Mouse (Mus musculus) cerebellum, adult 9-11 months (tissue): ENCODE measurements around the gene Rela.
A peak's percentile ranks its signal among the peaks of the same experiment; 100 is the strongest.

ENCODE experiments used
- DNase-seq: peaks from one replicate; pipeline ENCODE4 v3.0.0; 2022

The Rela gene

DNA sequence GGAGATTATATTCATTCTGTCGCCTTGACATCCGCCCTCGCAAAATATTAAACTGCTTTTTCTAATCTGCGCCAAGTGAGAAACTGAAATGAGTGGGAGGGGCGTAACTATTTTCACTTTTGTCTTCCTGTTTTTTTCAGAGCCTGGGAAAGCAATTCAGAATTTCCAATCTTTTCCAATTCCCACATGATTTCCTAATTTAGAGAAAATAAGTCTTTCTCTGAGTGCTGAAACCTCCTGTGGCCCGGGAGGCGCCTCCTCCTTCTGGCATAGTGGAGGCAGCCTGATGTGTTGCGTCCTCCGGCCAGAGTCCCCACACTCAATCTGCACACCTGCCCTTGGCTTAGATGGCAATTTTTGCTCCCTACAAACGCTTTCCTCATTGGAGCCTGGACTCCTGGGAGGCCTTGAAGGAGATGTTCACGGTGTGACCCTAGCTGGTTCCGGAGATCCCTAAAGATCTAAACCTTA lies 677 bp upstream of the Rela start:
- DNase-seq: no peak

DNA sequence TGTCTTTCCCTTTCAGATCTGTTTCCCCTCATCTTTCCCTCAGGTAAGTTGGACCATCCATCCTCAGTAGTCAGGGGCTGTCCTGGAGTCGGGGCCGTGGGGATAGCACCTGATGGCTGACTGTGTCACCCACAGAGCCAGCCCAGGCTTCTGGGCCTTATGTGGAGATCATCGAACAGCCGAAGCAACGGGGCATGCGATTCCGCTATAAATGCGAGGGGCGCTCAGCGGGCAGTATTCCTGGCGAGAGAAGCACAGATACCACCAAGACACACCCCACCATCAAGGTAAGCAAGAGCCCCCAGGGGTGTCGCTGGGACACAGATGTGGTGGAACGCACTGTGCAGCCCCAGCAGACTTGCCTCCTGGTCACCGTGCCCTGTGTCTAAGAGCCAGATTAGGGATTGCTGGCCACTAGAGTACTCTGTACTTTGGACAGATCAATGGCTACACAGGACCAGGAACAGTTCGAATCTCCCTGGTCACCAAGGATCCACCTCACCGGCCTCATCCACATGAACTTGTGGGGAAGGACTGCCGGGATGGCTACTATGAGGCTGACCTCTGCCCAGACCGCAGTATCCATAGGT lies 1.2 kb downstream of the Rela start:
- DNase-seq: no peak

DNA sequence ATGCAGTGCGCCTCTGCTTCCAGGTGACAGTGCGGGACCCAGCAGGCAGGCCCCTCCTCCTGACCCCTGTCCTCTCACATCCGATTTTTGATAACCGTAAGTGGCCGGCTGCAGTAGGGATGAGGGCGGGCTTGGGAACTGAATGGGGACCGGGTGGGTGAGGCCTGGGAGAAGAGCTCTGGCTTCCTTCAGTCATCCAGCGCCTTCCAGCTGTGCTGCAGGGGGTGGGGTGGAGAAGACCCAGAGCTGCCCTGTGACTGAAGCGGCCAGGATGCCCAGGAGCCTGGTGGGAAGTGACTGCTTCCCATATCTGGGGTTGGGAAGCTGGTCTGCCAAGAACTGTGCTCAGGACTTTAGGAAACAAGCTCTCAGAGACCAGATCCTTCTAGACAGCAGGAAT lies 3.1 kb downstream of the Rela start:
- no peak for DNase-seq

DNA sequence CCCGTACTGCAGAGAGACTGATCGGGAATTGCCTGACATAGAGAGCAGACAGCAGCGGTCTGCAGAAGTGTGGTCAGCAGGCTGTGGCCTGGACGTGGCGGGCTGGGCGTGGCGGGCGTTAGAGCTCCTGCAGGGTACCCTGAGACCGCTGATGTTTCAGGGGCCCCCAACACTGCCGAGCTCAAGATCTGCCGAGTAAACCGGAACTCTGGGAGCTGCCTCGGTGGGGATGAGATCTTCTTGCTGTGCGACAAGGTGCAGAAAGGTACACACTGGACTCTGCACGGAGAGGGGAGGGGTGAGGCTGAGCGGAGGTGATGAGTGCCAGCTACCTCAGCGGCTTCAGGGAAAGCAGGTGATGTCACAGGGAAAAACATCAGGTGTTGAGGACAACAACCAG lies 3.7 kb downstream of the Rela start:
- DNase-seq: no peak

DNA sequence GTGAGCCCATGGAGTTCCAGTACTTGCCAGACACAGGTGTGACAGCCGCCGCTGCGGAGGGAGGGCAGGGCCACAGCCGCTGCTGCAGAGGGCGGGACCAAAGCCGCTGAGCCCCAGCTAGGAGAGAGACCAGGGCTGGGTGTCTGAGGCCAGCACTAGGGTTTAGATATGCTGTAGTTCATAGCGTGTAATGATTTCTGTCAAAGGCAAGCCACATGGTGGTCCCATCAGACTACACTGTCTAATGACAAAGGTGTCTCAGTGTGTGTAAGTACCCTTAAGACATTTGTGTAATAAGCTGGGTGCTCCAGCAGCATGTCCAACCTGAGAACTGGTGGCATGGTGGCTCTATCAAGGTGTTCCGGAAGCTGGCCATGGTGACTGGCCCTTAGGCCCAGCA lies 4.4 kb downstream of the Rela start:
- no peak for DNase-seq

DNA sequence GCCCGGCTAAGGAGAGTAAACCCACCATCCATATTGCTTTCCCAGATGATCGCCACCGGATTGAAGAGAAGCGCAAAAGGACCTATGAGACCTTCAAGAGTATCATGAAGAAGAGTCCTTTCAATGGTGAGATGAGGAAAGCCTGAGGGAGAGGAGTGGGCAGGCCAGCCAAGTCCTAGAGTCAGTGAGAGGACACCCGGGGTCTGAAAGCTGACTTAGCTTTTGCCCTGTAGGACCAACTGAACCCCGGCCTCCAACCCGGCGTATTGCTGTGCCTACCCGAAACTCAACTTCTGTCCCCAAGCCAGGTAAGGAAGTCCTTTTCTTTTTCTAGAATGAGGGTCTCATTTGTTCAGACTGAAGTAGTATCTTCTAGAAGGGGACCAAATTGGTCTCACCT lies 8.0 kb downstream of the Rela start:
- no peak for DNase-seq

DNA sequence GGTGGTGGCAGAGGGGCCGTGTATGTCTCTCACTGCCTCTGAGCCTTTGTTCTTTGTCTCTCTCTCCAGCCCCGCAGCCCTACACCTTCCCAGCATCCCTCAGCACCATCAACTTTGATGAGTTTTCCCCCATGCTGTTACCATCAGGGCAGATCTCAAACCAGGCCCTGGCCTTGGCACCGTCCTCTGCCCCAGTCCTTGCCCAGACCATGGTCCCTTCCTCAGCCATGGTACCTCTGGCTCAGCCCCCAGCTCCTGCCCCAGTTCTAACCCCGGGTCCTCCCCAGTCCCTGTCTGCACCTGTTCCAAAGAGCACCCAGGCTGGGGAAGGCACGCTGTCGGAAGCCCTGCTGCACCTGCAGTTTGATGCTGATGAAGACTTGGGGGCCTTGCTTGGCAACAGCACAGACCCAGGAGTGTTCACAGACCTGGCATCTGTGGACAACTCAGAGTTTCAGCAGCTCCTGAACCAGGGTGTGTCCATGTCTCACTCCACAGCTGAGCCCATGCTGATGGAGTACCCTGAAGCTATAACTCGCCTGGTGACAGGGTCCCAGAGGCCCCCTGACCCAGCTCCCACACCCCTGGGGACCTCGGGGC lies 9.5 kb downstream of the Rela start:
- DNase-seq: no peak

DNA sequence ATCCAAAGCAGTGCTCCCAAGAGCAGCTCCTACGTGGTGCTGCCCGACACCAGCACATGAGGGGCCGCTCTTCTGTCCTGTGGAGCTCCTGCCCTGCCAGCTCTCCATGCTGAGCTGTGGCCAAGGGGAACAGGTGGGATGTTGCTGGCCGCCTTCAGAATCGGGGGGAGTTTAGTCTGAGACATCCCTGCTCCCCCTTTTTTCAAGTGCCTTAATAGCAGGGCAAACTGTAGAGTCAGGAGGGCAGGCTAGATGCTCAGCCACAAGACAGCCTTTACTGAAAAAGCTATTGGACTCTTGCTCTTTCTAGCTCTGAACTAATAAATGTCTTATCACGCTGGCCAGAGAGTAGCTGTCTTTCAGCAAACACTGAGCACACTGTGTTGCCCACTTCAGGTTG lies 10.5 kb downstream of the Rela start:
- no peak for DNase-seq

DNA sequence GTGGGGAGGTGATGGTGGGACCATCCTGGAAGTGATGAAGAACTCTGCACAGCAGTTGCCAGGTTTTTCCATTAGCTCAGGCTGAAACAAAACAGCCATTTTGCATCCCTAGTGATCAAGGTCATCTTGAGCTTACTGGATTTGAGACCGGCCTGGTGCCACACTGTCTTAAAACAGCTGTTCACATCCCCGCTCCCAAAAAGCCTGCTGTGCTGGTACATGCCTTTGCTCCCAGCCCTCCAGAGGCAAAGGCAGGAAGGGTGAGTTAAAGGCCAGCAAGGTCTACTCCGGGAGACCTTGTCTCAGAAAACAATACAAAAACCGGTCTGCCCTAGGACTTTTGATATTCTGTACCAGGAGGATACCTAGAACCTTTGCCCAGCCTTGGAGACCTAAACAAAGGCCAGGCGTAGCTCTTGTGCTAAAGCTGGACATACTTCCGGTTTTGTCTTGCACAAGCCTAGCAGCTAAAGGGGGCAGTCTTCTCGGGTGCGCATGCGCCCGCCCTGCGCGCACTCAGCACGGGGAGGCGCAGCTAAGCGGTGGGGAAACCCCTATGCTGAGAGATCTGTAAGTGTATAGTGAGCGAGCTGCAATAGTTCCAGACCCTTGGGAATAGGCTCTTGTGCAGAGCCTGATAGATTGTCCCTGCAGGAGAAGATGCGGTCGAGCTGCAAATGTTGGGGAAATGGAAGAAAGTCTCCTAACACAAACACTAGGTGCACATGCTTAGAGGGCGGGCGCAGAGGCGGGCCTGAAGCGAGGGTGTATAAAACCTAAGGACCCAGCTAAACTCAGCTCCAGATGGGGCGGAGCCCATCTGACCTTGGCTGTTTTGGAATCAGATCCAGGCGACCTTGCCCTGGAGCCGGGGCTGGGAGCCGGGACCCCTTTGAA lies 11.4 kb downstream of the Rela start:
- peak; percentile 74 for DNase-seq

DNA sequence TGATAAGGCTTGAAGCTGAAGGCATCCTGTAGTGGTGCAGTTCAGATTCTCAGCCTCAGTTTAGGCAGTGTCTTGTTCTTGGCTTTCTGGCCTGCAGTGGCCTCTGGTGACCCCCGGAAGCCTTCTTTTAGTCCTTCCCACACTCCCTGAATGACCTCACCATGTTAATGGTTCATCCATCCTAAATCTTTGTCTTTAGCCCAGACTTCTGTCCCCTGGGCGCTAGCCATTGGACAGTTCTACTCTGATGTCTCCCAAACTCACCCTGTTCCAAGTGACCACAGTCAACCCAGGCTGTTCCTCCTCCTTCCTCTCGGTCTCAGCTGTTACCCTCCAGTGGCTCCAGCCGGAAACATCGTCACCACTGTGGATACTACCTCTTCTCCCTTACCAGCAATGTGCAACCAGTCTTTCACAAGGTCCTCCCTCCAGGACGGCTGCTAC lies 12.0 kb downstream of the Rela start:
- no peak for DNase-seq

DNA sequence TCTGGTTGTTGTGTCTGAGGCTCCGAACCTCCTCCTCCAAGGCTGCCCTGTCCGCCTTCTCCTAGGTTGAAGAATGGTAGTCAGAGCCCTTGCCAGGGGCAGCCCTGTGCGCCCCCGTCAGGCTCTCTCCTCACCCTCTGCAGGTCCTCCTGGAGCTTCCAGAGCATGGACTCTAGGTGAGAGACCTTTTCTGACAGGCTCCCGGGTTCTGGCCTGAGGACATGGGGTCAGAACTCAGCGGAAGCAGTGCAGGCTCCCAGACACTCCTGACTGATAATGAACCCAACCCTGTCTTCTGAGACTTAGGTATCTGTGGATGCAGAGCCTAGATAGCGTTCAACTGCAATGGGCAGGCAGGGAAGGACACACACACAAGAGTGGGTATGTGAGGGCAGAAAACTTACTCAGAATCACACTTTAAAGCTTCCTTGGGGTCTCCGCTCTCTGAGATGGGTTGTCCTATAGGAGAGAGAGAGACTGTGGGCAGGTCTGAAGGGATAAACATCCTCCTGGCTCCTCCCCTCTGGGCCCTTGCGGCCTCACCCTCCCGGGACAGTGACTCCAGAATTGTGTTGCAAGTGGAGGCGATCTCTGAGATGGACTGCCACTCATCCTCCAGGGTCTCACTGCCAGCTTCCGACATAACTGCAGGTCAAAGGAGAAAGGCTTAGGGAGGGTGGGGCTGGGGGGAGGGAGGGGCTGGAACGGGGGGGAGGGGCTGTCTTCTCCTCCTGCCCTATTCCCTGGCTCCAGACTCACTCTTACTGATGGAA lies 14.4 kb downstream of the Rela start:
- no peak for DNase-seq

DNA sequence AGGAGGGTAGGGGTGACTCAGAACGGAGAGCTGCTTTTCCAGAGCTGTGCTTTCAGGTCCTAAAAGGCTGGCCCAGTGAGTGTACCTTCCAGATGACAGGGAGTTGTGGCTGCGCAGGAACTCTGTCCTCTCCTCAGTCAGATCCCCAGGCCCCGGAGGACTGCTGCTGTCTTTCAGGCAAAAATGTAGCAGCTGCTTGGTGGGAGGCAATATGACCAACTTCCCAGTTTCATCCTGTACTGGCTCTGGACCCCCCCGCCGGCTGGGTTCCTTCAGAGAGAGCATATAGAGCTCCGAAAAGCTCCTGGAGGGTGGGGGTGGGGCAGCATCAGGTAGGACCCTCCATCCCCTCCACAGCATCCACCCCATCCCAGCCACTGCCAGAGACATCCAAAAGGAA lies 15.3 kb downstream of the Rela start:
- no peak for DNase-seq

DNA sequence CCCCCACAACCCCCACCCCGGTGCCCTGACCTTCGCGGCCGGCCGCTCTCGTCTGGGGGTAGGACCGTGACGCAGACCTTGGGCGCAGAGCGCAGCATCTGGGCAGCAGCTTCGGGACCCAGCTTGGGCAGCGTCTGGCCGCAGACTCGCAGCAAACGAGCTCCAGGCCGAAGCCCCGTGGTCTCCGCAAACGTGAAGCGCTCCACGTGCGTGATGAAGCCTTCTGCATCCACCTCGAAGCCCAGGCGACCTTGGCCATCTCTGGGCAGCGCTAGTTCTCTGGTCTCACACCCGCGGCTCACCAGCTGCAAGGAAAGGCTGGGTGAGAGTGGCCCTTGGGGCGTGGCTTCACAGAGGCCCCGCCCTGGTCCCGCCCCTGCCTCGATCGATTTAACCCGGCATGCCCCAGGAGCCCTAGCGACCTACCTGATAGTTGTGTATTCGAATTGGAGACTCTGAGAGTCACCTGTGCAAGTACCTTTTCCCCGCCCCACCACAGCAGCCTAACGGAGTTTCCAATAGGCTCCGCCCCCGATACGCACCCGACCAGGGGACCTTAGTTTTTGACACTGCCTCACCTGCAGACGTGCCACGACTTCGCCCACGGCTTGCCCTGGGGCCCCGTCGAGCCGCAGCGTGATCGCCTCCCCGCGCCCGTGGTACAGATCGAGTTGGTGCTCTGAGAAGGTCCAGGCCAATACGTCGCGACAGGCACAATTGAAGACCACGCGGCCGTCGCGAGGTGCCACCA lies 16.9 kb downstream of the Rela start:
- DNase-seq: no peak

DNA sequence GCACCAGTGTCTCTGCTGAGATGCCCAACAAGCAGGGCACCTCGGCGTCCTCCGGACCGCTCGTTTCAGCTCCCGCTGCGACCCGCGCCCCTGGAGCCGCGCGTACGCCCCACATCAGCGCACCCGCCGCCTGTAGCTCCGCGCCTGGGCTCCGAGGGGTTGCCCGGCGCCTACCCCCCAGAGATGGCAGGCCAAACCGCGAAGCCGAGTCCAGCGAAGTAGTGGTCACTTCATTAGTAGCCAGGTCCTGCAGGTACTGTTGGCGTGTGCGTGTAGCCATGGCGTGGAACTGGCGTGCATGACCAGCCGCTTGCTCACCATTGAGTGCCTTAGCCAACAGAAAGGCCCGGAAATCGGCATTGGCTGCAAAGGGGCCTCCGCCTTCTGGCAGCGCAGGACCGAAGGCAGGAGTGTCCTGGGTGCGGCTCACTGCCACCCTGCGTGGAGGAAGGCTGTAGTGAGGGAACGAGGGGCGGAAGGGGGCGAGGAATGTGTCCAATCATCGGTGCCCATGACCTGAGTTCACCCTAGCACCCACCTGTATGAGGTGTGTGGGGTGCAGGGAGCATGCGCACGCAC lies 17.5 kb downstream of the Rela start:
- no peak for DNase-seq

DNA sequence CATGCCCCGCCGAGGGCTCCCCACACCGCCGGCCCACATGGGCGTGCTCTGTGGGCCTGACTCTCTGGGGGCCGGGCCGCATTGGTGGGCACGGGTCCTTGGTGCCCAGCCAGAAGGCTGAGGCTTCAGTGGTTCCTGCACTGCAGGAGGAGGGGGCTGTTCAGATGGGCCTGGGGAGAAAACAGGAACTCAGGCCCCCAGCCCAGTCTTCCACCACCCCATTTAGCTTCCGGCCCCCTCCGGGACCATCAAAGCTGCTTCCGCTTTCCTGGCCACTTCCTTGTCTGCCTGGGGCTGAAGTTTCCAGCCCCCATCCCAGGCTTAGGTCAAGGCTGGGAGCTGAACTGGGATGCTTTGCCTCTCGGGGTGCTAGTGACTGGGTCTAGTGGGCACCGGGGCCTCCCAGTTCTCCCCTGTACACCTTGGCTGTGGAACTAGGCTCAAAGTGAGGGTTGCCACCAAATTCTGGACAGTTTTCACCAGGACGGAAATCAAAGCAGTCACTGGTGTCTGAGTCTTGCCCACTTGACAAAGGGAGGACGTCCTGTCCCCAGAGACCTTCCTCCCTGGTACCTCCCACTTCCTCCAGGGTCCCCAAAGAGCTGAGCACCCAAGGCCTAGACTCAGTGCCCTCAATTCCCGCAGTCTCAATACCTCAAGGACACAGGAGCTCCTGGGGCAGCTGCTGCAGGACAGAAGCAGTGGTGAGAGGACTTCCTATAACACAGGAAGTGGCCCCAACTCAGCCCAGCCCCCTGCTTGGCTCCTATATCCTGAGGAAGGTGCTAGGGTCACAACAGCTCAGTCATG lies 23.9 kb downstream of the Rela start:
- no peak for DNase-seq

DNA sequence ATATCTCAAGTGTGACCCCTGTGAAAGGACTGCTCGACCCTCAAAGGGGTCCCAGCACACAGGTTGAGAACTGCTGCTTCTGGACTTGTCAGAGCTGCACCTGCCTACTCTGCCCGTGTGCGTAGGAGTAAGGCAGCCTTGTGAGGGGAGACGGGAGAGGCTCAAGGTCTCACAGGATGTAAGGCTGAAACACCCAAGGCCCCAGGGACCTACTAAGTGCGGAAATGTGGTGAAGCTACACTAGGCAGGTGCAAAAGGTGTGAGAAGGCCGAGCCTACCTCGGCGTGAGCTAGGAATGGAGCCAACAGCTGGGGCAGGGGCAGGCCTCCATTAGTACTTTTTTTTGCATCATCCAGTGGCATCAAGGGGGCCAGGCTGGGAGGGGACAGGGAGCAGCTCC lies 25.0 kb downstream of the Rela start:
- DNase-seq: no peak

DNA sequence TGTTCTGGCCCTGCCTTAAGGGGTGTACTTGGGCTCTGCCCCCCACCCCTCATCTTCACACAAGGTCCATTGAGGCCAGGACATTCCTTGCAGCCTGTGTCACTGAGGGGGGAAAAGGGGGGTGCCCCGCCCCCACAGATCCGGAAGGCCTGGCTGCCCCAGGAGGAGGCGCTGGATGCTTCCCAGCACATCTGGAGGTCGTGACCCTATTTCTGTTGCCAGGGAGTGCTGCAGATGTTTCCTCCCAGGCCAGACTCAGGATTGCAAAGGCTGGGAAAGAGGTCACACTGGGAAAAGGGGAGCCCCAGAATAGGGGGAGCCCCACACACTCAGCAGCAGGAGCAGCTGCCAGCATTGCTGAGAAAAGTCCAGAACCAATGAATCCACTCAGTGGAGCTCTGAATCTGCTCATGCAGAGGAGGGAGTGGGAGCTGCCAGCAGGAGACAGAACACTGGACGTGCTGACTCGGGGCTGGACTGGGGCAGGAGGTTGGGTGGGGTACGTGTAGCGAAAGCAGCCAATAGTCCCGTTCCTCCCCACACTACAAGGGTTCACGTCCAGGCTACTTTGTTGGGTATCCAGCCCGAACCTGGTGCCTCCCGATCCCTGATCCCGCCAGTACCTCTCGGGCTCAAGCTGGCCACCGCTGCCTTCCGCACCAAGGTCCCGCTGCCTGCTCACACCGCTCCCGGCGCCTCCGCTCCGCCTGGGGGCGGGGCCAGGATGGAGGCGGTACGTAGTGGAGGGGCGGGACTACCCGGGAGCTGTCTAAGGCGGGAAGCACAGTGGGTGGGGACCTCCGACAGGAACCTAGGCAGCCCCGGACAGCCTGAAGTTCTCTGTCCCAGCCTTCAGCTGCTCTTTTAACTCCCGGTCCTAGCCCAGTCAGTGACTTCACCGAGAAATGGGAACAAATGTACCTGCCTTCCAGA lies 26.0 kb downstream of the Rela start, which contains the start of gene Sipa1:
Sipa1 (minus strand) TSS at position 727 of the 933 bp plus-strand sequence.
- peak; percentile 64 for DNase-seq

DNA sequence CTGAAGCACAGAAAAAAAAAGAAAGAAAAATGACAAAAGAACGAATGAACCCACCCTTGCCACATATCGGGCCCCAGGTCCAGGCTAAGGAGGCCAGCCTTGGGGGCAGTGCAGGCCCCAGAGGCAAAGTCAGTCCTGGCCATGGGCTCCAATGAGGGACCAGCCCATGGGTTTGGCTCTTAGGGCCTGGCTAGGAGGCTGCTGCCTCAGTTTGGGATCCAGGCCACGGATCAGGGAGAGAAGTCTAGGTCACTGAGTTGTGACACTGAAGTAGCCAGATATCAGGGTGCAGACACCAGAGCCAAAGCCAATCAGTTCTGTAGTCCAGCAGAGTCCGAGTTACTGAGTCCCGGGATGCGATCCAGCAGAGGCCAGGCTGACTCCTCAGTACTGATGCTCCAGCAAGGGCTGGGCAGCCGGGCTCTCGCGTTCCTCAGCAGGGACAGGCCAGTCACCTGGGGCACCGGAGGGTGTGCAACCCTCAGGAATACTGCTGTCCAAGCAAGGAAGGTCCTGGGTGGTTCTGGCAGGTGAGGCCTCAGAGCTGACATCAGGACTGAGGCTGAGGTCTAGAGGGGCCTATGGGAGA lies 27.5 kb downstream of the Rela start:
- DNase-seq: no peak

DNA sequence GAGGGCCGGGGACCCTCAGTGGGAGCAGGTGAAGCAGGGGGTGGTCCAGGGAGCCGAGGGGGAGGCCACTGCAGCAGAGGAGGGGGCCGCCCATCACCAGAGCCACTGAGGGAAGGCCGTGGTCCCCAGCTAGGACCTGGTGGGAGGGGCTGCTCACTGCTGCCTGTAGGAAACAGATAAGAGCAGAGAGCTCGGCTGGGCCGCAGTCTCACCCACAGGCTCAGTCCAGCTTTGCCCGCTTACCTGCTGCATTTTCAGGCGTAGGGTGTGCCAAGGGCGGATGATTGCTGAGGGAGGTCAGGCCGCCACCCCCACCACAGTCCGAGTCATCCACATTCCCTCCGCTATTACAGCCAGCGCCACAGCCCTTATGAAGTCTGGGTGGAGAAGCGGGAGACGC lies 28.2 kb downstream of the Rela start:
- DNase-seq: no peak

DNA sequence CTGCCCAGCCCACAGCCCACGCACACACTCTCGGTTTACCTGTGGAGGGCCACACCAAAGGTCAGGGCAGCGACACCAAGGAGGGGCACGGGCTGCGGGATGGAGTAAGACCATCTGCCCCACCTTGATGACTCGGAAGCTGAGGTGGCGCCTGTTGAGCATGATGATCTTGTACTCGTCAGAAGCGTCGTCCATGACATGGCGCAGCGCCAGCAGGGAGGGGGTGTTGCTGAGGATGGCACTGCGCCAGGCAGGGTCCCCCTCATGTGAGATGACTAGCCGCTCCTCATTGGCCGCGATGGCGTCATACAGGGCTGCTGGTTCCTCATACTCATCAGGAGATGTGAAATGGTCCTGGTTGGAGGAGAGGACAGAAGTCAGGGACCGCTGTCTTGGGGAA lies 29.1 kb downstream of the Rela start:
- no peak for DNase-seq
